Mouse (Mus musculus): ENCODE results near the gene Adamts17. TPM values are rescaled to one million over a fixed set of nuclear protein-coding genes. Genes with fewer than 3 reads are reported as not detected.

Gene Adamts17
- total RNA-seq, 4 experiments from 2014 or later, result 3.0 to 12.0 (median 5.2) TPM

- no peak for DNase-seq
Observed at GRCm38 (mm10) chr7:66846582-66846981, 7.0 kb downstream of the Adamts17 start.

- DNase-seq, result no peak
Observed at GRCm38 (mm10) chr7:66847299-66847698, 7.8 kb downstream of the Adamts17 start.

GRCm38 (mm10) chr7:66849316-66849715 lies 9.8 kb downstream of the Adamts17 start:
- DNase-seq, result no peak

GRCm38 (mm10) chr7:66852164-66852563 lies 12.6 kb downstream of the Adamts17 start:
- DNase-seq, result no peak

- no peak for DNase-seq
Observed at GRCm38 (mm10) chr7:66857610-66858009, 18.1 kb downstream of the Adamts17 start.

- DNase-seq, result no peak
Observed at GRCm38 (mm10) chr7:66858247-66859075, 18.9 kb downstream of the Adamts17 start.

- no peak for DNase-seq
Observed at GRCm38 (mm10) chr7:66859220-66859619, 19.7 kb downstream of the Adamts17 start.

GRCm38 (mm10) chr7:66866944-66867718 lies 27.6 kb downstream of the Adamts17 start:
- no peak for DNase-seq

GRCm38 (mm10) chr7:66867719-66868501 lies 28.4 kb downstream of the Adamts17 start:
- peak; percentile 17 for DNase-seq

GRCm38 (mm10) chr7:66871520-66871919 lies 32.0 kb downstream of the Adamts17 start:
- no peak for DNase-seq

GRCm38 (mm10) chr7:66871940-66872511 lies 32.5 kb downstream of the Adamts17 start:
- DNase-seq, result no peak

- DNase-seq, result no peak
Observed at GRCm38 (mm10) chr7:66873235-66873634, 33.7 kb downstream of the Adamts17 start.

- DNase-seq, result no peak
Observed at GRCm38 (mm10) chr7:66891431-66891830, 51.9 kb downstream of the Adamts17 start.

GRCm38 (mm10) chr7:66892096-66892495 lies 52.6 kb downstream of the Adamts17 start:
- no peak for DNase-seq

GRCm38 (mm10) chr7:66902376-66902775 lies 62.8 kb downstream of the Adamts17 start:
- no peak for DNase-seq

- no peak for DNase-seq
Observed at GRCm38 (mm10) chr7:66903014-66903413, 63.5 kb downstream of the Adamts17 start.

GRCm38 (mm10) chr7:66905941-66906340 lies 66.4 kb downstream of the Adamts17 start:
- DNase-seq, result no peak

GRCm38 (mm10) chr7:66912866-66913265 lies 73.3 kb downstream of the Adamts17 start:
- no peak for DNase-seq

GRCm38 (mm10) chr7:66923595-66923994 lies 84.1 kb downstream of the Adamts17 start:
- no peak for DNase-seq

GRCm38 (mm10) chr7:66924104-66924503 lies 84.6 kb downstream of the Adamts17 start:
- DNase-seq, result no peak

GRCm38 (mm10) chr7:66929263-66929662 lies 89.7 kb downstream of the Adamts17 start:
- peak; percentile 45 for DNase-seq

GRCm38 (mm10) chr7:66931291-66931690 lies 91.8 kb downstream of the Adamts17 start:
- DNase-seq, result no peak
